Mouse (Mus musculus) heart, adult 2 months (tissue): Measurements from ENCODE around the gene Spink8.

Experiments used
- CTCF ChIP-seq: fragments of 200-600 bp; IDR thresholded peaks from 2 replicates; pipeline ENCODE4 v1.8.1; 2022; ENCODE audit warnings: antibody characterized with exemption, mild to moderate bottlenecking, moderate library complexity
- EP300 ChIP-seq: fragments of 200-500 bp; IDR thresholded peaks from 2 replicates; pipeline ENCODE4 v1.6.1; 2011; ENCODE audit warnings: low read depth, low read length, control low read depth; ENCODE audit not compliant: insufficient read depth
- POLR2A ChIP-seq: fragments of 200-500 bp; IDR thresholded peaks from 2 replicates; pipeline ENCODE4 v1.6.1; 2011; ENCODE audit warnings: mild to moderate bottlenecking, low read depth, low read length, control low read depth; ENCODE audit not compliant: insufficient read depth

- no peak for TF ChIP-seq CTCF
- no peak for TF ChIP-seq EP300
- TF ChIP-seq POLR2A = no peak
Observed at GRCm38 (mm10) chr9:109850099-109850498, 38.0 kb downstream of the Spink8 start.
